Mouse (Mus musculus) olfactory bulb, adult 2 months (tissue): ENCODE results near the gene Bpnt1.

ENCODE experiments used
- CTCF ChIP-seq: fragments of 200-500 bp; IDR thresholded peaks from 2 replicates; pipeline ENCODE4 v1.5.1; 2012; ENCODE audit warnings: low read depth, mild to moderate bottlenecking, low read length, moderate library complexity; ENCODE audit not compliant: insufficient read depth
- POLR2A ChIP-seq: fragments of 200-500 bp; IDR thresholded peaks from 2 replicates; pipeline ENCODE4 v1.6.1; 2012; ENCODE audit warnings: mild to moderate bottlenecking, low read depth, low read length, moderate library complexity; ENCODE audit not compliant: insufficient read depth

- no peak for TF ChIP-seq POLR2A
- TF ChIP-seq CTCF: no peak
Observed at GRCm38 (mm10) chr1:185367383-185367782, 35.4 kb downstream of the Bpnt1 start.
